Mouse (Mus musculus) neural tube, postnatal 0 days (tissue): ENCODE measurements around the gene Olfr630. TPM values are rescaled to one million over a fixed set of nuclear protein-coding genes. Genes with fewer than 3 reads are reported as not detected.

ENCODE experiments used
- polyA plus RNA-seq: library from polyadenylated mRNA; unstranded; fragments of >200 nt; fragmentation: Nextera tagmentation; extraction: Ambion mirVana; gene quantifications from 2 replicates; pipeline ENCODE4 v1.2.1, GENCODE M21; 2015

Gene Olfr630
- not detected in 2 replicates for polyA plus RNA-seq

DNA sequence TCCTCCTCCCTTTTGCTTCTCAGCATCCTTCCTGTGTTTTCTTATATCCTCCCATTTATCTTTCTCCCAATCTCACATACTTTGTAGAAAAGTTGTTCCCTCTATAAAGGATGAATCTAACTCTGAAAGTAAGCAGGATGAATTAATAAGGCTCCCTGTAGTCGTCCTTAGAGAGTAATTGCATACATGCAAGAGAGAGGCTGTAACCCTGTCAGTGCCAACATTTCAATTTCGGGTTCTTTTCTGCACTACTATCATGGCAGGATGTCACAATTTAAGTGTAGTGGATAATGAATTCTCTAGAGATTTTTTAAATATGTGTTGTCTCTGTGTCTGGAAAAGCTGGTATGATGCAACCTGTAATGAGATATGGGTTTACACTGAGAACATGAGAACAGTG, at the start of gene Olfr630:
TSS of gene Olfr630 (minus strand) at position 101 of the 400 bp plus-strand sequence.

DNA sequence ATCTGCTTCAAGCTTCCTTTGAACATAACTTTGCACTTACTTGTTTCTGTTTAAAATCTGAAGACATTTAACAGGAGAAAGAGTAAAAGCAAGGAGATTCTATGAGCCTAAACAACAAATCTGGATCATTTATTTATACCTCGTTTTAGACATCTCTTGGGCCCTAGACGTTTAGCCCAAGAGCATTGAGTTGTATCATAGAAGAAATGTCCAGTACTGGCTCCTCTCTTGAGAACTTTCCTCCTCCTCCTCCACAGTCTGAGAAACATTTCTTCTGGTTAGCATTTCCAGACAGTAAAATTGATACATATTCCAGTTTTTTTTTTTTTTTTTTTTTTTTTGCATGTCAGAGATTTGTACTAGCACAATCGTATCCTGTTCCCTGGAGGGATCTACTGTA, 34.6 kb upstream of the Olfr630 start, which contains the start of gene Olfr67:
TSS of gene Olfr67 (minus strand) at position 101 of the 400 bp plus-strand sequence.

DNA sequence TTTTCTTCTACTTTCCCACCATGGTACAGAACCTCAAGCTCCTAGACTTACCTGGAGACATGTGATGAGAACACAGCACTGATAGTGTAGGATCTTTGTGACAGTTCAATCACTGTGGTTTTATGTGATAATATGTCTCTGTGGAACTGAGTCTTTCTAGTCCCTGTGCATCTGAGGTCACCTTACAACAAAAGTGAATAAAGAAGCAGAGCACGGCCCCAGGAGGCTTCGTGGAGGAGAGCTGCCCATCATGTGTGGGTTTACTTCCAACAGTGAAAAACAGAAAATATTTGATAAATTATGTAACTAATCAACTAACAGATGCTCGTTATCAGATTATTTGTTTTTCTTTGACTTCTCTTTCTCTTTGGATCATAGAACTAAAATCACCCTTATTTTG, 22.5 kb upstream of the Olfr630 start, which contains the start of gene Olfr68:
TSS of gene Olfr68 (minus strand) at position 101 of the 400 bp plus-strand sequence.

DNA sequence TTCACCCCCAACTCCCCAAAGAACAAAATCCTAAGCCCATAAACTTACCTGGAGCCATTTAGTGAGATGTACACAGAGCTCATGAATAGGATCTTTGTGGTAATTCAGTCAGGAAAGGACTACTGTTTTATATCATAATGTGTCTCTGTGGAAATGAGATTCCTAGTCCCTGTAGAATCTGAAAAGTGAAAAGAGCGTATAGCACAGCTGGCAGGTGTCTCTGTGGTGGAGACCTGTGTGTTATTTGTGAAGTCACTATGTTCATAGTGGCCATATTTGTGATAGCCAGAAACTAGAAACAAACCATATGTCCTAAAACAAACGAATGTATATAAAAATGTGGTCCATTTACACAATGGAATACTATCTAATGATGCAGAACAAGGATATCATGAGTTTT, 14.4 kb upstream of the Olfr630 start, which contains the start of gene Olfr69:
TSS of gene Olfr69 (minus strand) at position 101 of the 400 bp plus-strand sequence.

DNA sequence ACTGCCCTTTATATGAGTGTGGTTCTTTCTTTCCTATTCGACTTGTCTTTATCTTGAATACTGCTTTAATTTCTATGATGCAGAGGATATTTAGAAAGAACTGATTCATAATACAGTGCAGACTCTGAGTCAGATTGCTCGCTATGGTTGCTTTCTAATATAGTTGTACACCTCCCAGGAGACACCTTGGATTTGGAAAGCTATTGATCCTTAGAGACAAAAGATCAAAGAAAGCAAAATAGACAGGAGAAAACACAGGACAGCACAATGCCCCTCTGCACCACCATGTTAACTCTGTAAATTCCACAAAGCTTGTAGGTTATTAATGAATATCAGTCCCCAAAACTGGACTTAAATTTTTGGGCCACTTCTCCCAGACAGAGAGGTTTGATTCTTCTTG, 12.3 kb downstream of the Olfr630 start, which contains the start of gene Olfr629:
TSS of gene Olfr629 (minus strand) at position 101 of the 400 bp plus-strand sequence.

DNA sequence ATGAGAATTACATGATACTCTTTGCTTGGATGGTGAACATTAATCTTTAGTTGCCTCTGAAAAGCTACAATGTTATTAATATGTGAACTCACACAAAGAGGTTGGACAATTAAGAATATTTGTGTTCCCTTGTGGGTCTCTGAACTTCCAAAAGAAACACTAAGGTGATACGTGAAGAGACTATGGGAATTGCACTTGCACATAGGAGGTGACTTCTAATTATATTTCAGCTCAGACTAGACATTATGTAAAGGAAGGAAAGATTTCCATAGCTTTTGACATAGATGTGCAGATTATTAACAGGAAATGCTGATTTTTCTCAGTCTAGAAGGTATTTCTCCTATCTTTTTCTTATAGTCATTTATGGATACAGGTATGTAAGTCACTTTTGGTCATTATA, 27.1 kb downstream of the Olfr630 start, which contains the start of gene Olfr628:
TSS of gene Olfr628 (plus strand) at position 301 of the 400 bp plus-strand sequence.

DNA sequence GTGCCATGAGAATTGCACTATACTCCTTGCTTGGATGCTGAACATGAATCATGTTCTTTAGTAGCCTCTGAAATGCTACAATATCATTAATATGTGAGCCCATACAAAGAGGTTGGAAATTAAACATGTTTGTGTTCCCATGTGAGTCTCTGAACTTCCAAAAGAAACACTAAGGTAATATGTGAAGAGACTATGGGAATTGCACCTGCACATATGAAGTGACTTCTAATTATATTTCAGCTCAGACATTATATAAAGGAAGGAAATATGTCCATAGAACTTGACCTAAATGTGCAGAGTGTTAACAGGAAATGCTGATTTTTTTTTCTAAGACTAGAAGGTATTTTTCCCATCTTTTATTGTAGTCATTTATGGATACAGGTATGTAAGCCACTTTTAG, 42.8 kb downstream of the Olfr630 start, which contains the start of gene Olfr243:
TSS of gene Olfr243 (plus strand) at position 301 of the 400 bp plus-strand sequence.

Other genes with a start within 250 kb of the Olfr630 start
- not detected in 2 replicates for gene Olfr610, start 245.2 kb downstream of the Olfr630 start, polyA plus RNA-seq
- gene Olfr611, start 236.5 kb downstream of the Olfr630 start, polyA plus RNA-seq, result not detected in 2 replicates
- not detected in 2 replicates for gene Olfr612, start 214.6 kb downstream of the Olfr630 start, polyA plus RNA-seq
- gene Olfr613, start 209.3 kb downstream of the Olfr630 start, polyA plus RNA-seq, result not detected in 2 replicates
- gene Olfr615, start 201.3 kb downstream of the Olfr630 start, polyA plus RNA-seq, result not detected in 2 replicates
- gene Olfr616, start 188.2 kb downstream of the Olfr630 start, polyA plus RNA-seq, result not detected in 2 replicates
- not detected in 2 replicates for gene Olfr617, start 184.3 kb downstream of the Olfr630 start, polyA plus RNA-seq
- not detected in 2 replicates for gene Olfr618, start 167.2 kb downstream of the Olfr630 start, polyA plus RNA-seq
- not detected in 2 replicates for gene Olfr619, start 156.8 kb downstream of the Olfr630 start, polyA plus RNA-seq
- gene Olfr620, start 144.8 kb downstream of the Olfr630 start, polyA plus RNA-seq, result not detected in 2 replicates
- gene Olfr622, start 114.6 kb downstream of the Olfr630 start, polyA plus RNA-seq, result not detected in 2 replicates
- not detected in 2 replicates for gene Olfr623, start 93.6 kb downstream of the Olfr630 start, polyA plus RNA-seq
- gene Olfr624, start 86.1 kb downstream of the Olfr630 start, polyA plus RNA-seq, result 0.04 TPM in 2 replicates
- gene Olfr625-ps1, start 74.6 kb downstream of the Olfr630 start, polyA plus RNA-seq, result not detected in 2 replicates
- not detected in 2 replicates for gene Olfr243, start 42.7 kb downstream of the Olfr630 start, polyA plus RNA-seq
- gene Olfr628, start 27.0 kb downstream of the Olfr630 start, polyA plus RNA-seq, result not detected in 2 replicates
- gene Olfr629, start 12.4 kb downstream of the Olfr630 start, polyA plus RNA-seq, result not detected in 2 replicates
- not detected in 2 replicates for gene Olfr69, start 14.3 kb upstream of the Olfr630 start, polyA plus RNA-seq
- not detected in 2 replicates for gene Olfr68, start 22.4 kb upstream of the Olfr630 start, polyA plus RNA-seq
- not detected in 2 replicates for gene Olfr67, start 34.5 kb upstream of the Olfr630 start, polyA plus RNA-seq
- 239 and 288 TPM in 2 replicates for gene Hbb-bt, start 56.7 kb upstream of the Olfr630 start, polyA plus RNA-seq
- 1,091 and 1,331 TPM in 2 replicates for gene Hbb-bs, start 70.8 kb upstream of the Olfr630 start, polyA plus RNA-seq
- not detected in 2 replicates for gene Hbb-bh2, start 83.2 kb upstream of the Olfr630 start, polyA plus RNA-seq
- not detected in 2 replicates for gene Hbb-bh1, start 85.8 kb upstream of the Olfr630 start, polyA plus RNA-seq
- 0.77 TPM in 1 of 2 replicates, not detected in the other for gene Hbb-y, start 95.9 kb upstream of the Olfr630 start, polyA plus RNA-seq
- gene Olfr66, start 128.9 kb upstream of the Olfr630 start, polyA plus RNA-seq, result not detected in 2 replicates
- not detected in 2 replicates for gene Olfr64, start 137.2 kb upstream of the Olfr630 start, polyA plus RNA-seq
- gene Olfr65, start 146.2 kb upstream of the Olfr630 start, polyA plus RNA-seq, result not detected in 2 replicates
- gene Olfr631, start 171.5 kb upstream of the Olfr630 start, polyA plus RNA-seq, result not detected in 2 replicates
- gene Olfr632, start 177.0 kb upstream of the Olfr630 start, polyA plus RNA-seq, result not detected in 2 replicates
- not detected in 2 replicates for gene Olfr633, start 187.1 kb upstream of the Olfr630 start, polyA plus RNA-seq
- not detected in 2 replicates for gene Olfr635, start 213.8 kb upstream of the Olfr630 start, polyA plus RNA-seq
- gene Olfr638, start 241.4 kb upstream of the Olfr630 start, polyA plus RNA-seq, result not detected in 2 replicates